Mouse (Mus musculus): ENCODE results near the gene 6430531B16Rik.

DNA sequence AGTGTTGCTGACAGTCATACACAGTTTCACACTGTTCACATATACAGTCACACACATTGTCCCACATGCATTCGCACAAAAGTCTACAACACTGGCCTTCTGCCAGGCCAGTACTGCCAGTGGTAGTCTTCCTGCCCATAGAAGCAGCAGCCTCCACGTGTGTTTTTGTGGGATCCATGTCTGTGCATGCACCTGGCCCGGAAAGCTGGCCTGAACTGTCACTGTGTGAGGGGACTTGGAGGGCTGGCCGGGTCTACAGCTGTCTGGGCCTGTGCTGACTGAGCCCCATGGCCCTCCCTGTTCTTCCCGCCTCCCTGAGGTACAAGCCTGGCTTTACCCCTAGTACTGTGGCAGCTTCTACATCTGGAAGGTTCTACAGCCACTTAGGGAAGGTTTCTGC is 7.6 kb downstream of the 6430531B16Rik start:
- TF ChIP-seq CTCF (IDR thresholded peaks at IDR 0.05; ENCODE audit: low read depth), result no peak
- TF ChIP-seq EP300 (IDR thresholded peaks at IDR 0.05; ENCODE audit: low read depth), result no peak

All from liver, embryonic 14.5 days (tissue).